Mouse (Mus musculus): Measurements from ENCODE around the gene Zfp3.
A peak's percentile ranks its signal among the peaks of the same experiment; 100 is the strongest.

Gene Zfp3

GRCm38 (mm10) chr11:70806697-70807096 is 42.7 kb downstream of the Zfp3 start:
- DNase-seq (ENCODE audit: low read depth, low spot score): no peak

DNA sequence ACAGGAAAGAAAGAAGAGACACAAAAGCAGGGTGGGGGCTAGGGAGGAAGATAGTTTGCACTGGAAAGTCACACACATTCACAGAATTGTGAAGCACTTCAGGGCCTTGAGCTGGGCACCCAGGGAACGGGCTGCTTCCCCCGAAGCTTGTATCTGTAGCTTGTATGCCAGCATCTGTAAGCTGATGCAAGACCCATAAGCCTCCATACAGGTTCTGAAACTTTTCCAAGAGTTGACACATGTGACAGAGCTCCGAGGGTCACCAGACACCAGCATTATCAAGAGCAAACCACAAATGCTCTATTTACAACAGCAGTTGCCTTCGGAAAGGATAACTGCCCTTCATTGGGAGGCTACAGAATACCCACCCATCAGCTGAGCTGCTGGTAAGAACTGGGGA is 43.6 kb downstream of the Zfp3 start:
- DNase-seq (ENCODE audit: low read depth, low spot score): no peak

DNA sequence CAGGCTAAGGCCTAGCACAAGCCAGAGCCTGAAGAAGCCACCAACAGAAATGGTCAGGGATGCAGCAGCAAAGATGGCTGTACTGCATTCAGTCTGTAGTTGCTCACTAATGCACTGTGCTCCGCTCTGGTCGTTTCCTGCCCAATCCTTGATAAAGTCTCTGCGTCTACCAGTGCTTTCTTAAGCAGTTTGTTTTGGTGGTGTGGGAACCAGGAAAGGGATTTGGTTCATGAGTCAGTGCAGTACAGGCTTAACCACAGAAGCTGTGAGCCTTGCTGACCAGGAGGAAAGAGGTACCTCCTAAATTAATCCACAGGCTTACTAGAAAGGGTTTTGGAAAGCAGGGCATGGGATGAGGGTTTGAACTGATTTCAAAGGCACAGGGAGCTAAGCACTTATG is 44.1 kb downstream of the Zfp3 start:
- peak; percentile 17 for DNase-seq (ENCODE audit: low read depth, low spot score)

GRCm38 (mm10) chr11:70809011-70809410 is 45.0 kb downstream of the Zfp3 start:
- no peak for DNase-seq (ENCODE audit: low read depth, low spot score)

DNA sequence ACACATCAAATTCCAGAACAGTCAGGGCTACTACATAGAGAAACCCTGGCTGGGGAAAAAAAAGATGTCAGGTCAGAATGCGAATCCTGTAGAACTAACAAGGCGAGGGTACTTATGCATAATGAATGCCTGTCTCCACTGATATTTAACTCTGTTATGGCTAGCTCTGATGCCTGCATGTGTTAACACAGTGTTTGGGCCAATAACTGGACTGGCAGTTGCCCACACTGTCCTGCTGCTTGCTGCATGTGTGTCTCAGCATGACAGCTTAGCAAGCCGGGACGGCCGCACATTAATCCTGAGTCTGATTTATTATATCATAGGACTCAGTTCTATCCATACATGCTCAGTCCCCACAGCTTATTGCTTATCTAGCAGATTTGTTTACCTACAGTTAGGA is 47.0 kb downstream of the Zfp3 start:
- no peak for DNase-seq (ENCODE audit: low read depth, low spot score)

DNA sequence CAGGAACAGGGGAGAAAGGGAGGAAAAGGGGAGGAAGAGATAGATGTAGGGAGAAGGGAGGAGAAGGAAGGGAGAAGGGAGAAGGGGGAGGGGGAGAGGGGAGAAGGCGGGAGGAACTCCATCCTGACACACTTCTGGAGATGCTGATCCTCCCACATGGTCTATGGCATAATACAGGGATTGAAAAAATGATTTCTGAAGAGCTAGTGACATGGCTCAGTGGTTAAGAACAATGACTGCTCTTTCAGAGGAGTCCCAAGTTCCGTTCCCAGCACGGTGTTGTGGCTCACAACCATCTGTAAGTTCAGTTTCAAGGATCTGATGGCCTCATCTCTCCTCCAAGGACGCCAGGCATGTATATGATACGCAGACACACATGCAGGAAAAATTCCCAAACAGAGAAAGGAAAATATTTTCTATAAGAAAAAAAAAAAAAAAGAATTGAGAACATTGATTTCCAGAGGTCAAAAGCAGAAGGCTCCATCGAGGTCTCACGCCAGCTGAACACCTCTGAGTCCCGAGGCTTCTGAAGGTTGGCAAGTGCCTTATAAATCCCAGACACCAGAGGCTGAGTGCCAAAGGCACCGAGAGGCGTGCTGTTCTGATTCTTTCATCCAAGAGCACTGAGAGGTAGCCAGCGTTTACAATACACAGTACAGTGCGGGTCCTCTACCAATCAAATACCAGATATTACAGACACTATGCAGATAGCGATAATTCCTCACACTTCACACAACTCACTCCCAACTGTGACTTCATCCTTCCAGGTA is 47.6 kb downstream of the Zfp3 start:
- no peak for DNase-seq (ENCODE audit: low read depth, low spot score)

GRCm38 (mm10) chr11:70812365-70812764 is 48.4 kb downstream of the Zfp3 start, which contains the start of gene Scimp:
Scimp (minus strand) TSS chr11:70812586.
- DNase-seq (ENCODE audit: low read depth, low spot score): no peak

DNA sequence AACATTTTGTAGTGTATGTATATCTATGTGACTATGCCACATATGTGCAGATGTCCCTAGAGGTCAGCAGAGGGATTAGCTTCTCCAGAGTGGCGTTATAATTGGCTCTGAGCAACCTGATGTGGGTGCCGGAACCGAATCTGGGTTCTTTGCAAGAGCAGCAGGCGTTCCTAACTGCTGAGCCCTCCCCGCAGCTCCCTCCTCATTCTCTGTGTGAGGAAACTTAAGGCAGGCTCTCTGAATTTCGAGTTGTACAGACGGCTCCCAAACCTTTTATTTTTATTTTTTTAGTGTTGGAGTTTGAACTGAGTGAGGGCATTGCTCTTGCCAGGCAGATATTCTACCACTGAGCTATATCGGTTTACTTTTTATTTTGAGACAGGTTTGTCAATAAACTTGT is 51.1 kb downstream of the Zfp3 start:
- no peak for DNase-seq (ENCODE audit: low read depth, low spot score)

DNA sequence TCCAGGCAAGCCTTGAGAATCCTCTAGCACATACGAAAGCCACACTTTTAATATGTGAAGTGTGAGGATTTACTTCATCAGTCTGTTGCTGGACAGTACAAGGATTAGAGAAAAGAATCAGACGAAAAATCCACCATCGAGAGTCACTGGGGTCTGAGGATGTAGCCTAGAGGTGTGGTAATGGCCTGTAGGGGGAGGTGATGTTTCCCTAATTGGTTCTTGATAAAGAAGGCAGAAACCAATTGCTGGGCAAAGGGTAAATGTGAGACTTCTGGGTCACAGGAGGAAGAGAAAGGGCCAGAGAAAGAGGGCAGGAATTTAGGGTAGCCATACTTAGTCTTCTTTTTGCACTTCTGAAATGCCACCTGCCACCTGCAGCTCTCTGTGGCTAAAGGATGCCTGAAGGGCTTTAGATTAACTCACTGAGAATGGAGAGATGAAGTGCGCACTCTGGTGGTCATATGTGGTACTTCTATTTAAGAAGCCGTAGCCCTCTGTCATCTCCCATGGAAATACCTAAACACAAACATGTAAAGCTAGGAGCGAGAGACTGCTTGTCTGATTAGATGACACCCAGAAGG is 51.6 kb downstream of the Zfp3 start:
- peak; percentile 88 for DNase-seq (ENCODE audit: low read depth, low spot score)

GRCm38 (mm10) chr11:70816770-70817169 is 52.8 kb downstream of the Zfp3 start:
- no peak for DNase-seq (ENCODE audit: low read depth, low spot score)

- no peak for DNase-seq (ENCODE audit: low read depth, low spot score)
Observed at GRCm38 (mm10) chr11:70820120-70820519, 56.1 kb downstream of the Zfp3 start.

DNA sequence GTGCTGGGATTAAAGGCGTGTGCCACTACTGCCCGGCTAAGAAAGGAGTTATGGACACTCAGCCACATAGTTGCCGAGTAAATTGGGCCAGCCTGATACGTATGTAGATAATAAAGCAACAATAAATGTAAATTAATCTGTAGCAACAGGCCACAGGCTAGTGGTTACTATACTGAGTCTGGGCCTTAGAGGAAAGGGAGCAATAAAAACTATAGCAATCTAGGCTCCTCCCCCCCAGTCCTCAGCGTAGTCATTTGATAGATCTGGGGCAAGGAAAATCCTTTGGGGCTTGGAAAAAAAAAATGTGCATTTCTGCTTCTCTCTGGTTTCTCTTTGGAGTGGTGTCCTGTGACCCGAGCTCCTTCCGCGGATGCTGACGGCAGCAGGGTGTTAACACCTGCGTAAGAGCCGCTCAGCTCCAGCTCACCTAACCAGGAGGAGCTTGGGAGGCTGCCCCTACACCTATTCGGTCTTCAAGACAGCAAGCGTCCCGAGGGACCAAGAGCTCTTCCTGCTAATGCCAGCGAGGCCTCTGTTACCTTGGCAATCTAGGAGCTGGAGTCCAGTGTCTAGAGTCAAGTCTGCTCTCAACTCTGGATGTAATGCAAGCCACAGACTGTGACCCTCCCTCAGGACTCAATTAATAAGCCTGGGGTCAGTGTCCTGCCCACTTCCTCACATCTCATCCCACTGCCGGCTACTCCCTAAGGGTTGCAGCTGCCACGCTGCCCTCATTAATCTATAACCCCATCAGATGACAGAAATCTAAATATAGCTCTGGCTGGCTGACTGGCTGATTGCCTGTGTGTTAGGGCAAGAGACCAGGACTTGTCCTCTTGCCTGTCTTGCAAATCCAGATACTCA is 58.0 kb downstream of the Zfp3 start:
- DNase-seq (ENCODE audit: low read depth, low spot score): no peak

Measured in 3T3-L1 (cell line).